14 mouse cellular contexts compared by ENCODE assay signal in the genomic region with DNA sequence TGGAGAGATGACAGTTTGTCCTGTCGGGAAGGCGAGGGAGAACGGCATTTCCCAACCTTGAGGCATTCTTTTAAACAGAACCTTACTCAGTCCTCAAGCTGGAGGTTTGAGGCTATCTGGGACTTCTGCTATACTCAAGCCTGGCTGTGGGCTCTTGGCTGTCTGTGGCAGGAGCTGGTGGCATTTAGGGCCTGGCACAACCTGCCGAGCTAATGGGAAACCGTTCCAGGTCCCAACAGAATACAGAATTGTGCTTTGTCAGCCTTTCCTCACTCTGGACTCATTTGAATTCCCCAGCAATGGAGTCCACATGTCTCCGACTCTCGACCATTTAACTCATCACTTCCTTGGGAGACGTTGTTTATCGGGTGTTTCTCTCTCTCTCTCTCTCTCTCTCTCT.
"Had no signal": no experiment of that assay in that cellular context is flagged by ENCODE, and none has a peak within 500 bp of the region (broad histone marks: within the 10 kb centered on the region; RNA-seq: fewer than 3 reads in every experiment).

No protein-coding gene starts in this region.

- H3K27me3 ChIP-seq: kidney, embryonic 15.5 days; liver, embryonic 13.5 days; lung, embryonic 15.5 days; midbrain, embryonic 13.5 days; neural tube, embryonic 15.5 days had no signal

- H3K4me1 ChIP-seq: kidney, embryonic 15.5 days; liver, embryonic 13.5 days; lung, embryonic 15.5 days; midbrain, embryonic 13.5 days; neural tube, embryonic 15.5 days had no signal

- ATAC-seq: liver, postnatal 0 days; midbrain, embryonic 13.5 days had no signal

- H3K9ac ChIP-seq: kidney, embryonic 15.5 days; liver, embryonic 13.5 days; liver, postnatal 0 days; lung, embryonic 15.5 days; midbrain, embryonic 13.5 days; neural tube, embryonic 15.5 days had no signal

- H3K9me3 ChIP-seq: kidney, embryonic 15.5 days; liver, embryonic 13.5 days; lung, embryonic 15.5 days; midbrain, embryonic 13.5 days; neural tube, embryonic 15.5 days had no signal

- DNase-seq: left cerebral cortex, postnatal 4 days; liver; liver, embryonic 13.5 days; liver, postnatal 0 days; lung, postnatal 14 days; right cerebral cortex, postnatal 4 days; spleen, adult 18-20 months; thymus, adult 18-20 months; thymus, postnatal 14 days had no signal

- H3K27ac ChIP-seq: kidney, embryonic 15.5 days; liver, embryonic 13.5 days; lung, embryonic 15.5 days; midbrain, embryonic 13.5 days; neural tube, embryonic 15.5 days had no signal

- H3K36me3 ChIP-seq: kidney, embryonic 15.5 days; liver, embryonic 13.5 days; lung, embryonic 15.5 days; midbrain, embryonic 13.5 days; neural tube, embryonic 15.5 days had no signal

- H3K4me3 ChIP-seq: kidney, embryonic 15.5 days; liver, embryonic 13.5 days; lung, embryonic 15.5 days; midbrain, embryonic 13.5 days; myocyte; neural tube, embryonic 15.5 days had no signal

- H3K4me2 ChIP-seq: kidney, embryonic 15.5 days; liver, embryonic 13.5 days; lung, embryonic 15.5 days; midbrain, embryonic 13.5 days; neural tube, embryonic 15.5 days had no signal
